Mouse (Mus musculus) stomach, embryonic 15.5 days (tissue): ENCODE data around the gene Nrxn3. TPM values are rescaled to one million over a fixed set of nuclear protein-coding genes. Genes with fewer than 3 reads are reported as not detected.

Experiments used
- ATAC-seq: fragments of 200-750 bp; cut with Nextera tagmentation; 2 replicates; pipeline ENCODE4 v1.8.0; 2017; ENCODE audit warnings: low read depth, moderate number of reproducible peaks, moderate TSS enrichment; ENCODE audit not compliant: insufficient read depth, low FRiP score
- H3K27ac ChIP-seq: fragments of 300-500 bp; sonication (generic); 2 replicates; pipeline ENCODE4 v1.5.1; 2015; ENCODE audit warnings: mild to moderate bottlenecking, inconsistent platforms
- H3K27me3 ChIP-seq: fragments of 300-500 bp; sonication (generic); replicated peaks from 2 replicates; pipeline ENCODE4 v1.6.1; 2015; ENCODE audit warnings: inconsistent platforms
- H3K36me3 ChIP-seq: fragments of 300-500 bp; sonication (generic); 2 replicates; pipeline ENCODE4 v1.6.1; 2015; ENCODE audit warnings: inconsistent platforms
- H3K4me1 ChIP-seq: fragments of 300-500 bp; sonication (generic); 2 replicates; pipeline ENCODE4 v1.6.1; 2015; ENCODE audit warnings: inconsistent platforms
- H3K4me2 ChIP-seq: fragments of 300-500 bp; sonication (generic); 2 replicates; pipeline ENCODE4 v1.6.1; 2015; ENCODE audit warnings: mild to moderate bottlenecking, inconsistent platforms
- H3K4me3 ChIP-seq: fragments of 300-500 bp; sonication (generic); replicated peaks from 2 replicates; pipeline ENCODE4 v1.5.1; 2015; ENCODE audit warnings: inconsistent platforms
- H3K9ac ChIP-seq: fragments of 300-500 bp; sonication (generic); 2 replicates; pipeline ENCODE4 v1.6.1; 2015; ENCODE audit warnings: inconsistent platforms
- H3K9me3 ChIP-seq: fragments of 300-500 bp; sonication (generic); 2 replicates; pipeline ENCODE4 v1.6.1; 2016; ENCODE audit warnings: inconsistent platforms
- WGBS: fragments of 180-500 bp; shearing (Covaris S2); methylation state at CpG from one replicate; pipeline ENCODE4 v1.1.7; 2015; 5-methylcytosine and 5-hydroxymethylcytosine counted together
- polyA plus RNA-seq: library from polyadenylated mRNA; unstranded; fragments of >200 nt; fragmentation: Nextera tagmentation; extraction: Ambion mirVana; gene quantifications from 2 replicates; pipeline ENCODE4 v1.2.1, GENCODE M21; 2015

The Nrxn3 gene
- polyA plus RNA-seq, 1 experiment from 2014 or later, result 2.4 TPM

- no peak overlapping the region for H3K27ac ChIP-seq
- H3K27me3 ChIP-seq, result no peaks in the 10 kb centered on the region
- no peak overlapping the region for H3K4me3 ChIP-seq
- no peak for ATAC-seq
- H3K9ac ChIP-seq, result no peak overlapping the region
- H3K4me1 ChIP-seq, result no peaks in the 10 kb centered on the region
- no peak overlapping the region for H3K4me2 ChIP-seq
- WGBS, result 63% methylated on average over 7 of the region's 7 CpGs
- H3K36me3 ChIP-seq, result no peaks in the 10 kb centered on the region
- no peaks in the 10 kb centered on the region for H3K9me3 ChIP-seq
These were observed 230.4 kb downstream of the Nrxn3 start for GRCm38 (mm10) chr12:88952937-88953600.

- WGBS, result 61% methylated on average over 4 of the region's 4 CpGs
- Histone ChIP-seq H3K4me1 (no peaks in the 10 kb centered on the region), H3K9ac (no peak overlapping the region), H3K9me3 (no peaks in the 10 kb centered on the region), H3K4me2 (no peak overlapping the region), H3K27ac (no peak overlapping the region), H3K27me3 (no peaks in the 10 kb centered on the region), H3K36me3 (no peaks in the 10 kb centered on the region), H3K4me3 (no peak overlapping the region)
- ATAC-seq, result no peak
These were observed 231.1 kb downstream of the Nrxn3 start for GRCm38 (mm10) chr12:88953801-88954200.

GRCm38 (mm10) chr12:88957431-88957830 lies 234.8 kb downstream of the Nrxn3 start:
- 82% methylated on average over 3 of the region's 3 CpGs for WGBS
- H3K9me3 ChIP-seq, result no peaks in the 10 kb centered on the region

GRCm38 (mm10) chr12:88960817-88961216 lies 238.1 kb downstream of the Nrxn3 start:
- Histone ChIP-seq H3K36me3 (no peaks in the 10 kb centered on the region), H3K9me3 (no peaks in the 10 kb centered on the region), H3K27ac (no peak overlapping the region), H3K4me2 (no peak overlapping the region), H3K4me3 (no peak overlapping the region), H3K9ac (no peak overlapping the region), H3K4me1 (no peaks in the 10 kb centered on the region), H3K27me3 (no peaks in the 10 kb centered on the region)
- WGBS, result 83% methylated on average over 1 of the region's 1 CpGs
- no peak for ATAC-seq

More at GRCm38 (mm10) chr12:88957431-88957830, 234.8 kb downstream of the Nrxn3 start:
- H3K27ac ChIP-seq, result no peak overlapping the region
- no peak overlapping the region for H3K4me2 ChIP-seq
- no peaks in the 10 kb centered on the region for H3K4me1 ChIP-seq
- ATAC-seq, result no peak
- no peaks in the 10 kb centered on the region for H3K36me3 ChIP-seq
- H3K27me3 ChIP-seq, result no peaks in the 10 kb centered on the region
- H3K4me3 ChIP-seq, result no peak overlapping the region
- H3K9ac ChIP-seq, result no peak overlapping the region

GRCm38 (mm10) chr12:88966329-88966728 lies 243.7 kb downstream of the Nrxn3 start:
- Histone ChIP-seq H3K36me3 (no peaks in the 10 kb centered on the region), H3K4me2 (no peak overlapping the region), H3K9me3 (no peaks in the 10 kb centered on the region), H3K9ac (no peak overlapping the region), H3K4me3 (no peak overlapping the region), H3K27me3 (no peaks in the 10 kb centered on the region), H3K4me1 (no peaks in the 10 kb centered on the region), H3K27ac (no peak overlapping the region)
- 61% methylated on average over 4 of the region's 4 CpGs for WGBS
- ATAC-seq, result peak; percentile 50; the same call in 1 of the 2 replicates

GRCm38 (mm10) chr12:88976621-88977020 lies 253.9 kb downstream of the Nrxn3 start:
- H3K36me3 ChIP-seq, result no peaks in the 10 kb centered on the region
- no peak overlapping the region for H3K9ac ChIP-seq
- WGBS, result 67% methylated on average over 2 of the region's 2 CpGs
- H3K9me3 ChIP-seq, result no peaks in the 10 kb centered on the region
- H3K4me2 ChIP-seq, result no peak overlapping the region
- no peaks in the 10 kb centered on the region for H3K4me1 ChIP-seq
- no peak overlapping the region for H3K4me3 ChIP-seq
- H3K27me3 ChIP-seq, result no peaks in the 10 kb centered on the region
- ATAC-seq, result no peak
- no peak overlapping the region for H3K27ac ChIP-seq

GRCm38 (mm10) chr12:88983688-88984330 lies 261.1 kb downstream of the Nrxn3 start:
- Histone ChIP-seq H3K27ac (no peak overlapping the region), H3K36me3 (no peaks in the 10 kb centered on the region), H3K4me2 (no peak overlapping the region; the same call in 1 of the 2 replicates), H3K27me3 (no peaks in the 10 kb centered on the region), H3K4me3 (no peak overlapping the region), H3K4me1 (peaks cover 12% of the 10 kb centered on the region; the same call in 1 of the 2 replicates), H3K9me3 (no peaks in the 10 kb centered on the region), H3K9ac (no peak overlapping the region)
- WGBS, result 17% methylated on average over 10 of the region's 10 CpGs
- peak; percentile 94 for ATAC-seq

GRCm38 (mm10) chr12:88984375-88984774 lies 261.7 kb downstream of the Nrxn3 start:
- ATAC-seq, result peak; percentile 95
- no peaks in the 10 kb centered on the region for H3K36me3 ChIP-seq
- H3K9ac ChIP-seq, result no peak overlapping the region
- H3K4me3 ChIP-seq, result no peak overlapping the region
- H3K27me3 ChIP-seq, result no peaks in the 10 kb centered on the region
- H3K4me2 ChIP-seq, result no peak overlapping the region
- no peaks in the 10 kb centered on the region for H3K9me3 ChIP-seq
- 16% methylated on average over 8 of the region's 8 CpGs for WGBS
- H3K27ac ChIP-seq, result no peak overlapping the region
- H3K4me1 ChIP-seq, result peaks cover 12% of the 10 kb centered on the region; the same call in 1 of the 2 replicates

- WGBS, result 33% methylated on average over 5 of the region's 5 CpGs
- Histone ChIP-seq H3K4me1 (peaks cover 12% of the 10 kb centered on the region; the same call in 1 of the 2 replicates), H3K9me3 (no peaks in the 10 kb centered on the region), H3K27ac (no peak overlapping the region), H3K9ac (no peak overlapping the region), H3K4me3 (no peak overlapping the region), H3K27me3 (no peaks in the 10 kb centered on the region), H3K36me3 (no peaks in the 10 kb centered on the region), H3K4me2 (no peak overlapping the region)
- ATAC-seq, result peak; percentile 17; the same call in 1 of the 2 replicates
These were observed 262.1 kb downstream of the Nrxn3 start for GRCm38 (mm10) chr12:88984804-88985203.

GRCm38 (mm10) chr12:88987046-88987445 lies 264.4 kb downstream of the Nrxn3 start:
- no peaks in the 10 kb centered on the region for H3K27me3 ChIP-seq
- ATAC-seq, result no peak
- H3K4me2 ChIP-seq, result no peak overlapping the region
- no peak overlapping the region for H3K27ac ChIP-seq
- no peak overlapping the region for H3K4me3 ChIP-seq
- no peaks in the 10 kb centered on the region for H3K9me3 ChIP-seq
- no peak overlapping the region for H3K9ac ChIP-seq
- no peaks in the 10 kb centered on the region for H3K36me3 ChIP-seq
- 45% methylated on average over 4 of the region's 4 CpGs for WGBS
- H3K4me1 ChIP-seq, result peaks cover 12% of the 10 kb centered on the region; the same call in 1 of the 2 replicates

- Histone ChIP-seq H3K4me3 (no peak overlapping the region), H3K4me2 (no peak overlapping the region), H3K9me3 (no peaks in the 10 kb centered on the region), H3K36me3 (no peaks in the 10 kb centered on the region), H3K27ac (no peak overlapping the region), H3K4me1 (no peaks in the 10 kb centered on the region), H3K9ac (no peak overlapping the region), H3K27me3 (no peaks in the 10 kb centered on the region)
- ATAC-seq, result no peak
- WGBS, result 80% methylated on average over 5 of the region's 5 CpGs
These were observed 268.1 kb downstream of the Nrxn3 start for GRCm38 (mm10) chr12:88990753-88991152.

GRCm38 (mm10) chr12:88992141-88992540 lies 269.5 kb downstream of the Nrxn3 start:
- H3K36me3 ChIP-seq, result no peaks in the 10 kb centered on the region
- no peaks in the 10 kb centered on the region for H3K27me3 ChIP-seq
- no peak for ATAC-seq
- H3K4me1 ChIP-seq, result no peaks in the 10 kb centered on the region
- H3K9me3 ChIP-seq, result no peaks in the 10 kb centered on the region
- no peak overlapping the region for H3K9ac ChIP-seq
- H3K4me3 ChIP-seq, result no peak overlapping the region
- H3K4me2 ChIP-seq, result no peak overlapping the region
- no peak overlapping the region for H3K27ac ChIP-seq
- WGBS, result 2% methylated on average over 2 of the region's 2 CpGs
